Mouse (Mus musculus): ENCODE results near the gene Hpse2. TPM values are rescaled to one million over a fixed set of nuclear protein-coding genes. Genes with fewer than 3 reads are reported as not detected.
"Not testable (repeated sequence)": the region's sequence is repeated elsewhere in the genome, so short reads cannot be mapped to it uniquely, and the experiment has no call there.

Gene Hpse2
- total RNA-seq, 4 experiments from 2014 or later: 0.06 to 0.57 TPM; not detected in 2

GRCm38 (mm10) chr19:42855649-42856048, 532.5 kb downstream of the Hpse2 start:
- no peak for DNase-seq (ENCODE audit: low spot score)

GRCm38 (mm10) chr19:42850444-42850843, 537.7 kb downstream of the Hpse2 start:
- DNase-seq (ENCODE audit: low spot score): no peak

- no peak for DNase-seq (ENCODE audit: low spot score)
Measured at GRCm38 (mm10) chr19:42839621-42840294, 548.4 kb downstream of the Hpse2 start.

- DNase-seq (ENCODE audit: low spot score): no peak
Measured at GRCm38 (mm10) chr19:42839118-42839517, 549.0 kb downstream of the Hpse2 start.

GRCm38 (mm10) chr19:42838271-42838670, 549.9 kb downstream of the Hpse2 start:
- DNase-seq (ENCODE audit: low spot score): no peak

- no peak for DNase-seq (ENCODE audit: low spot score)
Measured at GRCm38 (mm10) chr19:42837591-42837990, 550.6 kb downstream of the Hpse2 start.

- DNase-seq (ENCODE audit: low spot score): no peak
Measured at GRCm38 (mm10) chr19:42833126-42833525, 555.0 kb downstream of the Hpse2 start.

GRCm38 (mm10) chr19:42832251-42832650, 555.9 kb downstream of the Hpse2 start:
- no peak for DNase-seq (ENCODE audit: low spot score)

GRCm38 (mm10) chr19:42829196-42829595, 559.0 kb downstream of the Hpse2 start:
- no peak for DNase-seq (ENCODE audit: low spot score)

- no peak for DNase-seq (ENCODE audit: low spot score)
Measured at GRCm38 (mm10) chr19:42827843-42828242, 560.3 kb downstream of the Hpse2 start.

GRCm38 (mm10) chr19:42820109-42820508, 568.0 kb downstream of the Hpse2 start:
- no peak for DNase-seq (ENCODE audit: low spot score)

GRCm38 (mm10) chr19:42817761-42818160, 570.4 kb downstream of the Hpse2 start:
- DNase-seq (ENCODE audit: low spot score): no peak

- no peak for DNase-seq (ENCODE audit: low spot score)
Measured at GRCm38 (mm10) chr19:42816261-42816660, 571.9 kb downstream of the Hpse2 start.

- no peak for DNase-seq (ENCODE audit: low spot score)
Measured at GRCm38 (mm10) chr19:42810140-42810539, 578.0 kb downstream of the Hpse2 start.

- DNase-seq (ENCODE audit: low spot score): no peak
Measured at GRCm38 (mm10) chr19:42809491-42809890, 578.7 kb downstream of the Hpse2 start.

GRCm38 (mm10) chr19:42797866-42798265, 590.3 kb downstream of the Hpse2 start:
- DNase-seq (ENCODE audit: low spot score): no peak

GRCm38 (mm10) chr19:42795801-42796200, 592.4 kb downstream of the Hpse2 start:
- DNase-seq (ENCODE audit: low spot score): no peak

GRCm38 (mm10) chr19:42794914-42795613, 593.1 kb downstream of the Hpse2 start:
- peak; percentile 83 for DNase-seq (ENCODE audit: low spot score)

- no peak for DNase-seq (ENCODE audit: low spot score)
Measured at GRCm38 (mm10) chr19:42788311-42788710, 599.8 kb downstream of the Hpse2 start.

- no peak for DNase-seq (ENCODE audit: low spot score)
Measured at GRCm38 (mm10) chr19:42785562-42786220, 602.5 kb downstream of the Hpse2 start.

GRCm38 (mm10) chr19:42785129-42785528, 603.0 kb downstream of the Hpse2 start:
- no peak for DNase-seq (ENCODE audit: low spot score)

GRCm38 (mm10) chr19:42780156-42780538, 608.0 kb downstream of the Hpse2 start:
- not testable (repeated sequence) for DNase-seq (ENCODE audit: low spot score)
